Comparison of ENCODE assay signal across 13 mouse cellular contexts in genomic region chr4:155279054-155279453, GRCm38 (mm10). TPM values are rescaled to one million over a fixed set of nuclear protein-coding genes. Genes with fewer than 3 reads are reported as not detected.
DNase-seq lines count a peak whose midpoint lies in the region; ATAC-seq and TF ChIP-seq lines count a peak whose summit lies in the region.
"Had no signal": no experiment of that assay in that cellular context is flagged by ENCODE, and none has a peak within 500 bp of the region (broad histone marks: within the 10 kb centered on the region; RNA-seq: fewer than 3 reads in every experiment).

No protein-coding gene starts in this region.

- no peak for DNase-seq in heart, embryonic 10.5 days (ENCODE audit: low spot score)
- DNase-seq in heart, postnatal 10 days = no peak
- no peak for DNase-seq in lung, postnatal 0 days (ENCODE audit: low spot score)
- DNase-seq in lung, postnatal 4 days = no peak
- DNase-seq in c-Kit-positive CD71-positive TER-119-negative erythroid progenitor cells, embryonic 14.5 days (ENCODE audit: low read depth) = peak; percentile 4
- DNase-seq in retina, embryonic 14.5 days (ENCODE audit: low spot score) = peak; percentile 39
- no peak for DNase-seq in left cerebral cortex, postnatal 25 days (ENCODE audit: low spot score in 2 of 2)
- no peak for DNase-seq in left cerebral cortex, adult 11 months (ENCODE audit: low spot score)
- DNase-seq: gastrocnemius, postnatal 25 days had no signal

- H3K4me1 ChIP-seq in heart, embryonic 10.5 days = peaks cover 47% of the 10 kb centered on the region
- H3K4me1 ChIP-seq in lung, postnatal 0 days (ENCODE audit: insufficient read depth, low read depth, low read length) = peaks cover 7% of the 10 kb centered on the region; the same call in 1 of the 2 replicates

- intact Hi-C loops in heart, postnatal 10 days (cut with DNase I) = no loop called here
- intact Hi-C loops in left cerebral cortex, postnatal 25 days (cut with DNase I) = no loop called here

- H3K27me3 ChIP-seq in heart, embryonic 10.5 days (ENCODE audit: insufficient read depth, poor library complexity, severe bottlenecking) = no peaks in the 10 kb centered on the region
- H3K27me3 ChIP-seq in lung, postnatal 0 days (replicated peaks; ENCODE audit: insufficient read depth, low read length) = no peaks in the 10 kb centered on the region
- H3K27me3 ChIP-seq: neural tube, embryonic 13.5 days had no signal

- H3K4me2 ChIP-seq in lung, postnatal 0 days (replicated peaks; ENCODE audit: low read depth, low read length) = no peak overlapping the region
- H3K4me2 ChIP-seq: neural tube, embryonic 13.5 days had no signal

- TF ChIP-seq CTCF in lung, postnatal 0 days (IDR thresholded peaks at IDR 0.05) = peak; percentile 49

- H3K9ac ChIP-seq in lung, postnatal 0 days (replicated peaks; ENCODE audit: low read depth) = no peak overlapping the region
- H3K9ac ChIP-seq: neural tube, embryonic 13.5 days had no signal

- TF ChIP-seq EP300 in lung, postnatal 0 days (IDR thresholded peaks at IDR 0.05) = no peak

- H3K4me3 ChIP-seq in heart, embryonic 10.5 days = no peak overlapping the region
- no peak overlapping the region for H3K4me3 ChIP-seq in lung, postnatal 0 days (ENCODE audit: low read depth, low read length)
- H3K4me3 ChIP-seq: erythroblast, embryonic 14.5 days; neural tube, embryonic 13.5 days had no signal

- peak overlapping the region; percentile 64; the same call in 1 of the 2 replicates for H3K27ac ChIP-seq in heart, embryonic 10.5 days
- H3K27ac ChIP-seq in lung, postnatal 0 days (ENCODE audit: low read length) = no peak overlapping the region
- H3K27ac ChIP-seq: neural tube, embryonic 13.5 days had no signal

- no peaks in the 10 kb centered on the region for H3K9me3 ChIP-seq in heart, embryonic 10.5 days
- H3K9me3 ChIP-seq in lung, postnatal 0 days (ENCODE audit: low read length) = no peaks in the 10 kb centered on the region
- H3K9me3 ChIP-seq: G1E; neural tube, embryonic 13.5 days had no signal

- H3K36me3 ChIP-seq in heart, embryonic 10.5 days = no peaks in the 10 kb centered on the region
- H3K36me3 ChIP-seq in lung, postnatal 0 days (ENCODE audit: insufficient read depth, low read length) = no peaks in the 10 kb centered on the region
- H3K36me3 ChIP-seq: G1E had no signal

- WGBS in heart, embryonic 10.5 days = 80% methylated on average over 8 of the region's 8 CpGs
- 80% methylated on average over 8 of the region's 8 CpGs for whole genome bisulfite sequencing in lung, postnatal 0 days

- no peak for ATAC-seq in lung, postnatal 0 days
- ATAC-seq: hindbrain, embryonic 16.5 days had no signal

RNA-seq across cellular contexts. Expression of gene Faap20, which starts 29.5 kb away (rescaled TPM):
- 77.0 and 87.4 TPM in 2 replicates for polyA plus RNA-seq in heart, embryonic 10.5 days (2016; fragmentation: Nextera tagmentation; extraction: Ambion mirVana)
- total RNA-seq in heart, postnatal 10 days (2021) = 10 to 100 TPM; 25.7 to 28.2 TPM
- polyA plus RNA-seq in lung, postnatal 0 days (2015; fragmentation: Nextera tagmentation; extraction: Ambion mirVana) = 61.4 and 66.6 TPM in 2 replicates
- 10 to 100 TPM; 24.2 to 27.3 TPM for total RNA-seq in left cerebral cortex, postnatal 25 days (2021)

RNA-seq across cellular contexts. Expression of gene Ski, which starts 56.7 kb away (rescaled TPM):
- 7.5 and 11.3 TPM in 2 replicates for polyA plus RNA-seq in heart, embryonic 10.5 days (2016; fragmentation: Nextera tagmentation; extraction: Ambion mirVana)
- 10 to 100 TPM; 89.2 to 89.6 TPM for total RNA-seq in heart, postnatal 10 days (2021)
- 22.6 and 23.2 TPM in 2 replicates for polyA plus RNA-seq in lung, postnatal 0 days (2015; fragmentation: Nextera tagmentation; extraction: Ambion mirVana)
- total RNA-seq in left cerebral cortex, postnatal 25 days (2021) = 100 to 1,000 TPM; 111 to 112 TPM

Comparison
In these comparisons a context has a peak if more than half of its experiments do, and no peak if none do; other contexts are left out.
1. DNase-seq: peak in c-Kit-positive CD71-positive TER-119-negative erythroid progenitor cells, embryonic 14.5 days (single experiment) and retina, embryonic 14.5 days (single experiment); none in heart, embryonic 10.5 days (single experiment), heart, postnatal 10 days (0 of 2), lung, postnatal 0 days (single experiment), lung, postnatal 4 days (0 of 2), left cerebral cortex, postnatal 25 days (0 of 2) and left cerebral cortex, adult 11 months (single experiment).